Mouse (Mus musculus): ENCODE results near the gene Fam241a. TPM values are rescaled to one million over a fixed set of nuclear protein-coding genes. Genes with fewer than 3 reads are reported as not detected.

Fam241a gene
- polyA plus RNA-seq, 1 experiment from 2014 or later = 6.2 TPM

DNA sequence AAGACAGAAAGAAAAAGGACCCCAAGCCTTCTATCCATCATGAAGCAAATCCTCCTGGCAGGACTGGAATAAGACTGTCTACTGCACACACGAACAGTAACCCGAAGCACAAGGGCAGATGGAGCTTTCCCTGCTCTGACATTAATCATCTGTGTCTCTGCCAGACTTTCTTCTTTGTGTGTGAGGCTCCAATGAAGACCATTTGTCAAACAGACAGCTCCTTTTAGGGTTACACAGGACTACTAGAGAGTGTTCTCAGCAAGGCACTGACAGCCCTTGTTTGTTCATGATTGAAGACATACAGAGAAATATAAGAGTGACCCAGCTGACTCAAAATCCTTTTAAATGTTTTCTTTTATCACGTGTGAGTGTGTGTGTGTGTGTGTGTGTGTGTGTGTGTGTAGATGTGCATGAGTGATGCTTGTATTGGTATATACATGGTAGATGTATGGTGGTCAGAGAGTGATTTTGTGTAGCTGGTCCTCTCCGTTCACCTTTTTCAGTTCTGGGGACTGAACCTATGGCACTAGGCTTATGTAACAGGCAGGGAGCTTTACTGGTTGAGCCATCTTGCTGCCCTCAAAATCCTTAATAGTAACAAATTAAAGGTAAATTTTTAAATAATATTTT is 21.8 kb downstream of the Fam241a start:
- no peak overlapping the region for H3K4me2 ChIP-seq (replicated peaks)
- no peaks in the 10 kb centered on the region for H3K36me3 ChIP-seq
- ATAC-seq (ENCODE audit: low FRiP score, low read depth) = no peak
- H3K9ac ChIP-seq = no peak overlapping the region
- H3K27me3 ChIP-seq = no peaks in the 10 kb centered on the region
- no peak overlapping the region for H3K27ac ChIP-seq
- H3K4me1 ChIP-seq = 0 out of 2 replicates have a peak, but pooled peaks cover 4% of the 10 kb centered on the region
- H3K9me3 ChIP-seq = no peaks in the 10 kb centered on the region
- WGBS = 46% methylated on average over 4 of the region's 4 CpGs
- no peak overlapping the region for H3K4me3 ChIP-seq

DNA sequence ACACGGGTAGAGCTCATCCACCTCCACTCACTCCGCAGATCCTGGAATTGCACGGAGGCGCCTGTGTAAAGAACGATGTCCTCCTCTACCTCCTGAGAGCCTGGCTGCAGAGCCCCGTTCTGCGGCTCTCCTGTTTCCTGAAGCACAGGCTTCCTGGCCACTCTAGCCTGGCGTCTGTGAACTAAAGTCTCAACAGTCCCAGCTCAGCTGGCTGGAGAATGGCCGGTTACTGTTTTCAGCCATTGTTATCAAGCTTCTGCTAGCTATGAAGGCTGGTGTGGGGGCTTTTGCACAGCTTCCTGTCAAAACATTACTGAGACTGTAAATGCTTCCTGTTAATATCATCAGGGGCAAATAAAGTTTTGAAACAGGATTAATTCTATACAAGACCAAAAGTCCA is 24.5 kb downstream of the Fam241a start:
- Histone ChIP-seq H3K4me1 (0 out of 2 replicates have a peak, but pooled peaks cover 4% of the 10 kb centered on the region), H3K4me3 (no peak overlapping the region), H3K36me3 (no peaks in the 10 kb centered on the region), H3K27me3 (no peaks in the 10 kb centered on the region), H3K4me2 (replicated peaks) (no peak overlapping the region), H3K27ac (no peak overlapping the region; the same call in 1 of the 2 replicates), H3K9me3 (no peaks in the 10 kb centered on the region), H3K9ac (no peak overlapping the region)
- no peak for ATAC-seq (ENCODE audit: low FRiP score, low read depth)
- 78% methylated on average over 9 of the region's 9 CpGs for WGBS

DNA sequence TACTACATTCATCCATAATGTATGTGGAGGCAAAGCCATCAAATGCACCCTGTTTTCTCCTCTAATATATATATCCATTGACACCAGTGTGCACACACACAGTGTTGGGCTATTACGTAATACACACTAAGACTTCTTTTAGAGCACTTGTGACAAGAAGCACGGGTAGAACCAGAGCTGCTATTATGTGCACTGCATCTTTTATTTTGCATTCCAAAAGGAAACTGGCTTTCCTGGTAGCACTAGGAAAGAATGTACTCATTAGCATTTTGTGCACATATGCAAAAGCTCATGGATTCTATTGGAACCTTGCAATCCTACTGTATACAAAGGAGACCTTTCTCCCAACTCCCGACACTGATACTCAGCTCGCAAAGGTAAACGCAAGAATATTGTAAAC is 27.2 kb downstream of the Fam241a start:
- H3K4me3 ChIP-seq = no peak overlapping the region
- H3K36me3 ChIP-seq = no peaks in the 10 kb centered on the region
- H3K27ac ChIP-seq = no peak overlapping the region
- WGBS = 77% methylated on average over 5 of the region's 5 CpGs
- H3K9ac ChIP-seq = no peak overlapping the region
- H3K9me3 ChIP-seq = no peaks in the 10 kb centered on the region
- no peaks in the 10 kb centered on the region for H3K27me3 ChIP-seq
- no peak for ATAC-seq (ENCODE audit: low FRiP score, low read depth)
- H3K4me2 ChIP-seq (replicated peaks) = no peak overlapping the region
- H3K4me1 ChIP-seq = 0 out of 2 replicates have a peak, but pooled peaks cover 4% of the 10 kb centered on the region

DNA sequence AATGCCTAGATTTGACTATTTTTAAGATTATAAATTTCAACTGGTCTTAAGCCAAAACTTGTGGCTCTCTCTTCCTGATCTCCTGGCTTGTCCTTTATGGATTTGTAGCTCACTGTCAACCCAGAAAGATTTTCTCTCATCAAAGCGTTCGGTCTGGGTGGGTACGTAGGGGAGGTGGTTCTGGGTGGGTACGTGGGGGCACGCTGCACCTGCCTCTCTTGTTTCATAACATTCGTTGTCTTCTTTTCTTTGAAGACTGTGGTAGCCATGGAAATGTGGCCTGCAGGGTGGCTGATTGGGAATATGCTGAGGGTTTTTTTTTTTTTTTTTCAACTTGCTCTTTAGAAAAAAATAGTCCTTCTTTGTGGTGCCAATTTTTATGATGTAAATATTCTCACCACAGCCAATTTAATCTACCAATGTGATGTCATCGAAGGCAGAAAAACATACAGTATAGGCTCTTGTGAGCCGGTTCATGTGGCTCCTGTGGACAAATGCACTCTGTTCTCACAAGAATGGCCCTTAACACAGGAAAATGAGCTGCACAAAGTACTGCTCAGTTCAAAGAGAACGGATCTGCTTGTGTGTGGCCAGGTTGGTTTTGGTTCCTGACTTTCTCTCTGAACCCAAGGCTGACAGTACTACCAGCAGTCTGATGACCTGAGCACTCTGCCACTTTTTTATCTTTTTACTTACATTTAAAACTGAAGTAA is 27.9 kb downstream of the Fam241a start:
- no peak overlapping the region for H3K9ac ChIP-seq
- H3K4me1 ChIP-seq = 0 out of 2 replicates have a peak, but pooled peaks cover 4% of the 10 kb centered on the region
- no peak overlapping the region for H3K4me2 ChIP-seq (replicated peaks)
- ATAC-seq (ENCODE audit: low FRiP score, low read depth) = no peak
- WGBS = 82% methylated on average over 9 of the region's 9 CpGs
- no peaks in the 10 kb centered on the region for H3K9me3 ChIP-seq
- no peaks in the 10 kb centered on the region for H3K27me3 ChIP-seq
- no peak overlapping the region for H3K27ac ChIP-seq
- H3K36me3 ChIP-seq = no peaks in the 10 kb centered on the region
- H3K4me3 ChIP-seq = no peak overlapping the region

DNA sequence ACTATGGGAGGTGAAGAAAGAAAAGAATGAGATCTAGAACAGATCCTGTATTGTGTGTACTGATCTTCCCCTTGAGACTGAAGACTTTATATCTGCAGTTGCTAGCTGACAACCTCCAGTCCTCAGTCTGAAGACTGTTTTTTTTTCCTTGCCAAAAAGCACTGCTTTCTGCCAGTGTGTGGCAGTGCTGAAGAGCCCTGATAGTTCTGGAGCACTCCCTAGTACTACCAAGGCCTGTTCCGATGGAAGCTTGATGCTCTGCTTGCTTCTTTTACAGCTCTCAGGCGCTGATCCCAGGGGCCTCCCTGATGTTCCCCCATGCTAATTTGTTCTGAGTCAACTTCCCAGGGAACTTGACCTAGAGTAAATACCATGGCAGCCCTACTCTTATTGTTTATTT is 31.9 kb downstream of the Fam241a start:
- no peak overlapping the region for H3K4me3 ChIP-seq
- no peaks in the 10 kb centered on the region for H3K36me3 ChIP-seq
- no peaks in the 10 kb centered on the region for H3K9me3 ChIP-seq
- H3K9ac ChIP-seq = no peak overlapping the region
- H3K4me1 ChIP-seq = no peaks in the 10 kb centered on the region
- no peak overlapping the region for H3K27ac ChIP-seq
- no peak for ATAC-seq (ENCODE audit: low FRiP score, low read depth)
- 39% methylated on average over 2 of the region's 2 CpGs for WGBS
- H3K27me3 ChIP-seq = no peaks in the 10 kb centered on the region
- H3K4me2 ChIP-seq (replicated peaks) = no peak overlapping the region

DNA sequence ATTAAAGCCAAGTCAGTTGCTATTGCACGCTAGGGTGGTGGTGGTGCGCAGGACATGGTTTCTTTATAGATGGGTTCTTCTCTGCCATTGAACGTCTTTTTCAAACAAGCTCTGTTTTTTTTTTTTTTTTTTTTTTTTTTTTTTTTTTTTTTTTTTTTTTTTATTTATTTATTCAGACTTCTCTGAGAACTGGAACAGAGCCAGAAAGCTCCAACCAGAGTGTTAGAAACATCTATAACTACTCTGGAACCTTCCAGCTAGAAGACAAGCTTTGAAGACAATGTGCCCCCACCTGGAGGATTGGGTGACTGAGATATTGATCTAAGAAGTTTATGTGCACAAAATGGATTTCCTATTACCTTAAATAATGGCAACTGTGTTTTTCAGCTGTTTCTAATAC is 32.6 kb downstream of the Fam241a start:
- Histone ChIP-seq H3K4me3 (no peak overlapping the region), H3K36me3 (no peaks in the 10 kb centered on the region), H3K4me1 (no peaks in the 10 kb centered on the region), H3K27me3 (no peaks in the 10 kb centered on the region), H3K9me3 (no peaks in the 10 kb centered on the region), H3K9ac (no peak overlapping the region), H3K4me2 (replicated peaks) (no peak overlapping the region), H3K27ac (no peak overlapping the region)
- 71% methylated on average over 3 of the region's 3 CpGs for WGBS
- ATAC-seq (ENCODE audit: low FRiP score, low read depth) = no peak

DNA sequence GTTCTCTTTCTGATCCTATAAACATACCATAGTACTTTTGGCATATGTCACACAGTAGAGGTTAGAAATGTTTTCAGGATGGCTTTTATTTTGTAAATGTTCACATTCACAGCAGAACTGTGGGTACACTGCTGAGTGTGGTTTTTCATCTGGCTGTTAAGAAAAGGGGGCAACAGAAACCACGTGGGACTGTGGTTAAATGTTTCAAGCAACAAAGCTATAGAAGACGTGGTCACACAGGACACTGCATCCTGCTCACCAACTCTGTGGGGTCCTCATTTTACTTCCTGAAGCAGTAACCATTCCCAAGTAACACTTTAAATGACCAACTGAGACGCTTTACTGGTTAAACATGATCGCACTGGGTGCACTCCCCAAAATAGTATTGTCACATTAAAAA is 33.6 kb downstream of the Fam241a start:
- 71% methylated on average over 4 of the region's 4 CpGs for WGBS
- Histone ChIP-seq H3K4me2 (replicated peaks) (no peak overlapping the region), H3K9me3 (no peaks in the 10 kb centered on the region), H3K4me3 (no peak overlapping the region), H3K4me1 (no peaks in the 10 kb centered on the region), H3K27ac (no peak overlapping the region), H3K9ac (no peak overlapping the region), H3K36me3 (no peaks in the 10 kb centered on the region), H3K27me3 (no peaks in the 10 kb centered on the region)
- no peak for ATAC-seq (ENCODE audit: low FRiP score, low read depth)

DNA sequence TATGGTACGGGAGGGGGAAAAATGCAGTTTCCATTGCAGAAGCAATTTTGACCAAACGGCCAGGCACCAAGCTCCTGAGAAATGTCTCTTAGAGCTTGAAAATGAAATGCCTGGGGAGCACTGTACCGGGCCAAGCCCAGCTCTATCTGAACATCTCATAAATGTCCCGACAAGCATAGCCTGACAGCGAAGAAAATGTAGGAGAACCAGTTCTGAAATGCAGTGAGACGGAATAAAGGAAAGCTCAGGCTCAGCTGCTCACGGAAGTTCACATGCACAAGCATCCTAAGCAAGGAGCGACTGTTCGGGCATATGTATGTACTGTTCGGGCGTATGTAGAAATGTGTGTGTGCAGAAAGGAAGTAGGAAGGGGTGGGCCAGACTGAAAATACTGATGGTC is 34.8 kb downstream of the Fam241a start:
- 81% methylated on average over 11 of the region's 11 CpGs for WGBS

DNA sequence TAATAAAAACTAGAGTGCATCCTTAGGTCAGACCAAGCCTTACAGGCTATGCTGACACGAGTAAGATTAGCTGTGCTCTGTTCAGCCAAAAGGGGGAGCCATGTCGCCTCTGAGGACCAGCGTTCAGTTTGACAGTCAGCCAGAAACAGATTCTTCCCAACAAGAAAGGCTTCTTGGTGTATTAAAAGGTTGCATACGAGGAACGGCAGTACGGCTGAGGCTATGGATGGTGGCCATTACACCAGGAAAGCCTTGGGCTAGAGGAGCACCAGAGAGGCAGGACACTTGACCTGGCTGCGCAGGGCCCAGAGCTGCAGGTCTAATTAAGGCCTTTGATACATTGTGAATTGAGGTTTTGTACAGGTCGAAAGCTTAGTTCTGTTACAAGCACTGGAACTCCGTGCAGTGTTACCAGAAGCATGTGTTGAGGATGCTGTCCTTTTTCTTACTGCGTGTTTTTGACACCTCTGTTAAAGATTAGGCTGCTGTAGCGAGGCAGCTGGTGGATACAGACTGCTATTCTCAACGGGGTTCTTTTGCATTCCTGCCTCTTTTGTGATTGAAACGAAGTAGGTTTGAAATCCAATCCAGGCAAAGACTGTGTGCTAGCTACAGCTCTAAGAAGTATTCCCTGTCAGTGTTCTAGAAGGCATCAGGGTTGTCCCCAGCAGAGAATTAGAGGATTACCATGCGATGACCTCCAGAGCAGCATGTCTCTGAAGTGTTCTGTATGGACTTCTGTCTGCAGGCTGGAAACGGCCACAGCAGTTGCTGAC is 42.5 kb downstream of the Fam241a start:
- Histone ChIP-seq H3K9ac (no peak overlapping the region), H3K4me3 (no peak overlapping the region), H3K36me3 (no peaks in the 10 kb centered on the region), H3K9me3 (no peaks in the 10 kb centered on the region), H3K27me3 (no peaks in the 10 kb centered on the region), H3K4me1 (peaks cover 7% of the 10 kb centered on the region; the same call in 1 of the 2 replicates), H3K27ac (no peak overlapping the region), H3K4me2 (replicated peaks) (peak overlapping the region; percentile 30; the same call in 1 of the 2 replicates)
- peak; percentile 79 for ATAC-seq (ENCODE audit: low FRiP score, low read depth)
- WGBS = 22% methylated on average over 15 of the region's 15 CpGs

More for the DNA sequence above, 34.8 kb downstream of the Fam241a start:
- no peak overlapping the region for H3K4me2 ChIP-seq (replicated peaks)
- no peak overlapping the region for H3K4me3 ChIP-seq
- H3K36me3 ChIP-seq = no peaks in the 10 kb centered on the region
- ATAC-seq (ENCODE audit: low FRiP score, low read depth) = no peak
- no peaks in the 10 kb centered on the region for H3K4me1 ChIP-seq
- H3K9me3 ChIP-seq = no peaks in the 10 kb centered on the region
- no peak overlapping the region for H3K27ac ChIP-seq
- H3K27me3 ChIP-seq = no peaks in the 10 kb centered on the region
- H3K9ac ChIP-seq = no peak overlapping the region

DNA sequence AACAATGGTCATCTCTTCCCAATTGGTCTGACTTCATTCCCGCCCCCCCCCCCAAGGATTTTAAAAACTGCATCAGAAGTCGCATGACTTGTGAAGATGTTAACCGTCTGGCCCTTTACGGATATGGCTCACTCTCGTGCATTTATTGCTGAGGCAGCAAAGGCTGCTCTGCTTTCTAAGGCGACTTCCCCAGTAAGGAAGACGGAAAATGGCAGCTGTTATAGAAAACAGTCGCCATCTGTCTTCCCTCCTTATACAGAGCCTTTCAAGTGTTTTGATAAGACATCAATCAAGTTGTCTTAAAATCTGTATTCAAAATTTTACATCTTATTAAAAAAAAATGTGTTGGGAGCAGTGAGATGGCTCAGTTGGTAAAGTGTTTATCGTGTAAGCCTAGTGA is 43.4 kb downstream of the Fam241a start:
- peaks cover 7% of the 10 kb centered on the region; the same call in 1 of the 2 replicates for H3K4me1 ChIP-seq
- H3K9me3 ChIP-seq = no peaks in the 10 kb centered on the region
- H3K27ac ChIP-seq = no peak overlapping the region
- H3K4me2 ChIP-seq (replicated peaks) = no peak overlapping the region
- H3K27me3 ChIP-seq = no peaks in the 10 kb centered on the region
- H3K9ac ChIP-seq = no peak overlapping the region
- 75% methylated on average over 9 of the region's 9 CpGs for WGBS
- ATAC-seq (ENCODE audit: low FRiP score, low read depth) = no peak
- H3K4me3 ChIP-seq = no peak overlapping the region
- H3K36me3 ChIP-seq = no peaks in the 10 kb centered on the region

DNA sequence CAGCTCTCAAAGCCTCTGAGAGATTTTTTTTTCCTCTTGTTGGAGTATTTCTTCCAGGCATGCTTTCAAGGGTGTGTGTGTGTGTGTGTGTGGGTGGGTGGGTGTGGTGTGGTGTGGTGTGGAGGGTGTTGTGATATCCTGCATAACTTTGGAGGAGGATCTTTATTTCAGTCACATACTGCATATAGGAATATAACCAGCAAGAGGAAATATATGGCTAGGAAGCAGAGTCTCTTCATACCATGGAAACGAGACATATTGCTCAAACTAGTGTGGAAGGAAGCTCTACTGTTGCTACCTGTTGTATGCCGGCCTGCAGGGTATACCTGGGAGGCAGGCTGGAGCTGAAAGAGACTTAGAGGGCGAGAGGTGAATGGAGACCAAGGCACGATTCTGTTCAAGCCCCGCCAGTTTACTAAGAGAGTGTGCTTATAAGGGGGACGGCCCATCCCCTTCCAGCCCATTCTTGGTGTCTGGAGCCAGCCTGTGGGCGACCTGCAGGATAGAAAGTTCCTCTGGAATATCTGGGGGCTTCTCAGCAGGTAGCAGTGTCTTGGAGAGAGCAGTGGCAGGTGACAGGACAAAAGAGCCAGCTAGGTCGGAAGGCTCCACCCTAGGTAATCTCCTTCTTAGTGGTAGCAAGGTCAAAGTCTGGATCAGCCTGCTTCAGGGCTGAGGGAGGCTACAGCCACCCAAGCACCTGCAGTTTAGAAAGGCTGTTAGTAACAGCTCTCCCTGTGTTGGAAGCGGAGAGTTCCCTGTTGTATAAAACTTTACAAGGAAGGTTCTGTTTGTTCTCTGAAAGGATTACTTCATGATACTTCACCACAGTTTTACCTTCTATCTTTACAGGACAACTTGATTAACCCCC is 45.1 kb downstream of the Fam241a start:
- H3K36me3 ChIP-seq = no peaks in the 10 kb centered on the region
- no peak overlapping the region for H3K27ac ChIP-seq
- H3K4me3 ChIP-seq = no peak overlapping the region
- ATAC-seq (ENCODE audit: low FRiP score, low read depth) = no peak
- H3K9ac ChIP-seq = no peak overlapping the region
- 65% methylated on average over 9 of the region's 9 CpGs for WGBS
- H3K27me3 ChIP-seq = no peaks in the 10 kb centered on the region
- H3K4me1 ChIP-seq = peaks cover 7% of the 10 kb centered on the region; the same call in 1 of the 2 replicates
- H3K9me3 ChIP-seq = no peaks in the 10 kb centered on the region
- no peak overlapping the region for H3K4me2 ChIP-seq (replicated peaks)

All from limb, embryonic 13.5 days (tissue).